Mouse (Mus musculus): ENCODE data around the gene D430019H16Rik.
A peak's percentile ranks its signal among the peaks of the same experiment; 100 is the strongest.

Gene D430019H16Rik

DNA sequence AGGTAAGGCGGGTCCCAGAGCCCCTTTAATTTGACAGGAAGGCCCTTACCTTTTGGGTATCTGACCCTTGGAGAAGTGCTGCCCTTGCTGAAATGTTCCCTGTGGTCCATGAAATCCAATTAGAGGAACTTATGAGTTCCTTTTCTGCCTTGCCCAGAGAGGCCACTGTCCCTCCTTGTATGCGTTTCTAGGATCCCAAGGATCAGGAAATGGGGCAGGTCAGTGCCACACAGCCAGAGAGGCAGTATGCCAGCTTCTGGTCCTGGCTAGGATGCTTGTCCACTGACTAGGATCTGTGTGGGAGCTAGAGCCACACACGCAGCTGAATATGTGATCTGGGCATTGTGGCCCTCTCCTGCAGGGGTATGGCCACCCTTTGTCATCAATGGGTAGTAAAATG lies 36.6 kb downstream of the D430019H16Rik start:
- peak in 1 of 2 experiments; percentile 17 for DNase-seq

DNA sequence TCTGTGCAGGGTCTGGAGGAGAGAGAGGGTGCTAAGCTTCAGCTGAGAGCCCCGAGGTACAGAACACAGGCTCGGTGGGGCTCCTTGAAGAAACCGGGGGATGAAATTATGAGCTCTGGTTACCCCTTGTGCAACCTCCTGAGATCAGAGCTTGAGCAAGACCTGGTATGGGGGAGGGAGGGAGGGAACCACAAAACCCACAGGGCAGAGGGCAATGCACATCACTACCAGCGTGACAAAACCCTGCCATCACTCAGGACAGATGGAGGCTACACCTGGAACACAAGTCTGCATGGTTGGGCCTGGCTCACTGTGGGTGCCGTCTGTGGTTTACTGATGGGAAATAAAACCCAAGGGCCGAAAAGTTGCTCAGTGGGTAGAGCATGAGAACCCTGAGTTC lies 37.1 kb downstream of the D430019H16Rik start:
- no peak for DNase-seq

DNA sequence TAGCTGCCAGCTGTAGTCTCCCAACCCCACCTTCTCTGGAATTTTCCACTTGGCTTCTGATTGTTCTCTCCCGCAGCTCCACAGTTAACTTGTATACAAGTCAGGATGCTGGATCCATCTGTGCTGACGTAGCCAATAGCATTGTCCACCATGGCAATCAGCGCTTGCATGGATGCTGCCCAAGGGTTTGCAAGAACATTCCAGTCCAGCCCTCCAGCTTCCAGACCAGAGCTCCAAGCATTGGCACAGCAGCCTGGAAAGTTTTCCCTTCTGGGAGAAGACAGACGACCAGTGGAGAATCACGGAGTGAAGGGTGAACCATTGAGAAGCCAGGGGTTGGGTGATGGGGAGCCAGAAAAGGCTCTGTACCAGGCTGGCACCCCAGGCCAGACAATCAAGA lies 41.1 kb downstream of the D430019H16Rik start:
- DNase-seq: no peak

DNA sequence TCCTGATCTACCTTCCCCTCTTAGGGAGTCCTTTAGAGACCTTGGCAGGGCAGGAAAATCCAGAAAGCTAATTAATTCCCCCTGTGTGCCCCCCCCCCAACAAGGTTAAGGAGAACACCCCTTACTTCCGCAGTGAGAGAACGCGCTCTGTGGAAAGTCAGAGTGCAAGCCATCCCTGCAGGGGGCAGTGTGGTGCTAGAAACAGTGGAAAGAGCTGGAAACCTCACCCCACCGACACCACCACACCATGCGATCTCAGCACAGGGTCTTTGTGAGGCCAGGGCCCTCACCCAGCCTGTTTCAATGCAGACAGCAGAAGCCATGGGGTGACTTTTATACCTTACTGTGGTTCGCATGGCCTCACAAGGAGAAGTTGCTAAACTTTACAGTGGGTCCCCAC lies 44.2 kb downstream of the D430019H16Rik start:
- DNase-seq: peak; percentile 77 to 80

DNA sequence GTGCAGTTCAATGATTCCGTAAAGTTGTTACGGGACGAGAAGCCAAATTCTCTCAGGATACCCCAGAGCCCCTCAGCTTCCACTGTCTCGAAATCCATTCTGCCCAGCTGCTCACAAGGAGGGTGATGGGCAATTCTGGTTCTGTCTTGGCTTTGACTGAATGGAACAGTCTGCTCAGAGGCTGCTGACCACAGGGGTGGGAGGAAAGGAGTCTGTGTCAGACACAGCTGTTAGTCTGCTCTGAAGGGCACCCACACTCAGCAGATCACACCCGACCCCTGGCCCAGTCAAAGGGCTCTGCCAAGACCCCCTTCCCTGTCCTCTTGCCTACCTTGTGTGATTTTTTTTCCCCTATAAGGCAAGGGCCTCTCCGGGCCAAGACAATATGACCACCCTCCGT lies 44.8 kb downstream of the D430019H16Rik start:
- no peak for DNase-seq

DNA sequence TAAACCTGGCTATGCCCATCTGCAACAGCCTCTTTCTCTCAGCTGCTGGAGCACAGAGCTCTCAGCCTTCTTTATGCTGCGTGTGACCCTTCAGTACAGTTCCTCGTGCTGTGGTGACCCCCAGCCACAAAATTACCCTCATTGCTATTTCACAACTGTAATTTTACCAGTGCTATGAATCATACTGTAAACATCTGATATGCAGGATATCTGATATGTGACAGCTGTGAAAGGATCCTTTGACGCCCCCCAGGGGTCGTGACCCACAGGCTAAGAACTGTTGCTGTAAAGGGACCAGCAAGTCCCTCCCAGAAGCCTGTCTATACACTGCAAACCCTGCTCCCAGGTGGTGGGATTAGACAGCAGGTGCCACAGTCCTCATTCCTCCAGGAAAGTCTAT lies 45.2 kb downstream of the D430019H16Rik start:
- no peak for DNase-seq

DNA sequence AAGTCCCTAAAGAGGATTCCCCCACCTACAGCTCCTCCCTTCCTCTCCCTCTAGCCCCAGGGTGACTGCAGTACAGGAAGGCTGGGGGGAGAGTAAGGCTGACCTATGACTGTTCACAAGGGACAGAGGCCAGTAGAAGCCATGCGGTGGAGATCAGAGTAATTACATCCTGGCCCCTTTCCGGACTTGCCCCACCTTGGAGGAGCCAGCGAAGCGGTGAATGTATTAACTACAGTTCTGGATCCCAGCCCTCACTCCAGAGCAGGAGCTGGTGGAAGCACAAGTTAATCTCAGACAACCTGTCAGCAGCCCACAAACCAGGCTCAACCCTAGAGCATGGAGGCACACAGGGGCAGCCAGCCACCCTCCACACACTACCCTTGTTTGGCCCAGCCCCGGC lies 47.3 kb downstream of the D430019H16Rik start:
- no peak for DNase-seq

DNA sequence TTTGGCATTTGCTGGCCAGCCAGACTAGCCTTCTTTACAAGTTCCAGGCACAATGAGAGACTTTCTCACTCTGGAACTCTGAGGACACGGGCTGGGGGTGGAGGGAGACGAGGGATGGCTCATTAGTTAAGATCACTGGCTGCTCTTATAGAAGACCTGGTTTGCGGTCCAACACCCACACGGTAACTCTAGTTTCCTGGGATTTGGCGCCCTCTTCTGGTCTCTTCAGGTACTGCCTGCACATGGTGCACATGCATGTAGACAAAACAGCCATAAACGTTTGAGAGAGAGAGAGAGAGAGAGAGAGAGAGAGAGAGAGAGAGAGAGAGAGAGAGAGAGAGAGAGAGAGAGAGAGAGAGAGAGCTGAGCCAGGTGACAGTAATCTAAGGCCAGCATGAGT lies 51.1 kb downstream of the D430019H16Rik start:
- DNase-seq: no peak

DNA sequence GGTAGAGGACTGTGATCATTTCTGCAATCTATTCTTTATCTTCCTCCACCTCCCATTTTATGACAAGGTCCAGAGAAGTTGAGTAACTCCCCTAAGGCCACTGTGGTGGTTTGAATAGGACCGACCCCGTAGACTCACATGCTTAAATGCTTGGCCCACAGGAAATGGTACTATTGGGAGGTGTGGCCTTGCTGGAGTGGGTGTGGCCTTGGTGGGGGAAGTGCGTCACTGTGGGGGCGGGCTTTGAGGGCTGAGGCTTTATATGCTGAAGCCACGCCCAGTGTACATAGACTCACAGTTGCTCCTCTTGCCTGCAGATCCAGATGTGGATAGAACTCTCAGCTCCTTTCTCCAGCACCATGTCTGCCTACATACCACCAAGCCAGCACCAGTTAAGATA lies 57.5 kb downstream of the D430019H16Rik start:
- no peak for DNase-seq

DNA sequence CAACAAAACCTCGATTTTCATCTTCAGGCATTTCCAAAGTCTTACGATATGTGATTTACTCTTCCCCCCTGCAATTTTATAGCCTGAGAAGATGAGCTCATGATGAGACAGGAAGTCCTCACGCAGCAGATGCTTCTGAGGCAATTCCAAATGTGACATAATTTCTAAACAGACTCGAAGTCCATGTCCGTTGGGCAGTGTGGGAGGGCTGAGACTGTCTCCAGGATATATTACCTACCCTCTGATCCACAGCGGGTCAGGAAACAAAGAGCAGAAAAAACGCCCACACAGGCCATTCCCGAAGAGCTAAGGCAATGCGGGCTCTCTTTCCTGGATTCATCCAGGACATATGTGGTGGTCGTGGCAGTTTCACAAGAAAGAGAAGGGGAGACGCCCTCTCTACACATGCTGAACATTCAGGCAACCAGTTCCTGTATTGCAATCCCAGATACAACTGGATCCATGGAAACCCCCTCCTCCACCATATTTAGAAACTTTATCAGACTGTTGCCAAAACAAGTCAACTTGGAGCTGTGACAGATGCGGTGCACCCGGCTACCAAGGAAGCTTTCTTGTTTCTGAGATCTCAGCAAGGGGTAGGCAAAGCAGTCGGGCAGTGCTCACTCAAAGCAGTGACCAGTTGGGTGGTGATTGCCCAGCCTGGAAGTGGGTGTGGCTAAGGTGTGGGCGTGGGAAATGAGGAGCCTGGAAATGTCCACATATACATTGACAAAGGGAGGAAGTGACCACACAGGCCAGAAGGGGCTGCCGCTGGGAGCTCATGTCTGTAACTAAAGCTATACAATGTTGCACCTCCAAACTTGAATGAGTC lies 58.2 kb downstream of the D430019H16Rik start:
- no peak for DNase-seq

DNA sequence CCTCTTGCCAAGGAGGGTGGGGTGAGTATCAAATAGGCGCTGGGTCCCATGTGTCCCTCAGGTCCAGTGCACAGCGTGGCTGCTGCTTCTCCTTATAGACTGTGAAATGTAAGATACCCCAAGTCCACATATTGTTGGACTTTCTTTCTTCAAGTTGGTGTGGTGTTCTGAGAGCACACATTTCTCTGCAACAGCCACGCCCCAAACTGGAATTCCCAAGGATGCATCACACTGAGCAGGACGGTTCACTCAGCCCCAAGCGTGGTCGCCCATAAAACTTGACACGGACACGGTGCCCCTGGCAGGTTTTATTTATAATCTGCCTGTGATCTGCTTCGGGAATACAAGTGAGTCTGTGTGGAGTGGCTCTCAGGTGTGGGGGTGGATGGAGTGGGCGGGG lies 60.5 kb downstream of the D430019H16Rik start:
- DNase-seq: no peak

DNA sequence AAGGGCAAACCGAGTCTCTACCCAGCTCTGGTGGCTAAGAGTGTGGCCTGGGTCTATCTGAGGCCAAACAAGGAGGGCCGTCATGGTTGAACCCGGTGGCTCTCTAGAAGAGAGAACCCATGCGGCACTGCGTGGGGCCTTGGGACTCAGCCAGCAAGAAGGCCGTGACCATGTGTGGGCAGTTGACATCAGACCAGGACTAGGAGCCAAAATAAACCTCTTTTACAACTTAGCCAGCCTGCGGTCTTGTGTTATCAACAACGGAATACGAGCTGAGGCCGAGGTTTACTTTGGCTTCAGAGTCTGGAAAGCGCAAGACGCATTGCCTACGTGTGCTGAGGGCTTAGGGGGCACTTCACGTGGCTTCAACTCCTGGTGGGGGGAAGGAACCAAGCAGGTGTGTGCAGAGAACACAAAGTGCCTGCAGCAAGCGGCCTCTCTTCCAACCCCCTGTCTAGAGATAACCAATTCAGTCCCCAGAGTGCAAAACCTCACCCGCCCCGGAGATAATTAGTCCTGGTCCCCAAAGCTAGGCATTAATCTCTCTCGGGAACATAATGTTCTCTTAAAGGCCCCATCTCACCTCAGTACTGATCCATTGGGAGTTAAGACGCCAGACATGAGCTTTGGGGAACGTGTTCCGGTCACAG lies 63.5 kb downstream of the D430019H16Rik start:
- no peak for DNase-seq

DNA sequence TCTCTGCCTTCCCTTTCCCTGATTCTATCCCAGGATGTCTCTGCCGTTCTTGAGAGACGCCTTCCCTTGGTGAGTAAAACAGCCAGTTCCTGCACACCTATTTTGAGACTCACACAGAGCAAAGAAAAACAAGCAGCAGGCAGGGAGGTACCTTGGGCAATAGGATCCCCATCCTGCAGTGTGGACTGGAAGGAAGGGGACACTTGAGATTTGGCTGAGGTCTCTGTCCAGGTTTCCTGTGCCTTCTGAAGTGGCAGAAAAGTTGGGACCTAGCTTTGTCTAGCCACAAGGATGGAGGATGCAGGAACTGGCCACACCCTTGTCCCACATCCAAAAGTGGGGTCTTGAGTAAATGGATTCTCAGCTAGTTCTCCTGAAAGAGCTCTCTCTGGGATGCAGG lies 66.2 kb downstream of the D430019H16Rik start:
- DNase-seq: no peak

DNA sequence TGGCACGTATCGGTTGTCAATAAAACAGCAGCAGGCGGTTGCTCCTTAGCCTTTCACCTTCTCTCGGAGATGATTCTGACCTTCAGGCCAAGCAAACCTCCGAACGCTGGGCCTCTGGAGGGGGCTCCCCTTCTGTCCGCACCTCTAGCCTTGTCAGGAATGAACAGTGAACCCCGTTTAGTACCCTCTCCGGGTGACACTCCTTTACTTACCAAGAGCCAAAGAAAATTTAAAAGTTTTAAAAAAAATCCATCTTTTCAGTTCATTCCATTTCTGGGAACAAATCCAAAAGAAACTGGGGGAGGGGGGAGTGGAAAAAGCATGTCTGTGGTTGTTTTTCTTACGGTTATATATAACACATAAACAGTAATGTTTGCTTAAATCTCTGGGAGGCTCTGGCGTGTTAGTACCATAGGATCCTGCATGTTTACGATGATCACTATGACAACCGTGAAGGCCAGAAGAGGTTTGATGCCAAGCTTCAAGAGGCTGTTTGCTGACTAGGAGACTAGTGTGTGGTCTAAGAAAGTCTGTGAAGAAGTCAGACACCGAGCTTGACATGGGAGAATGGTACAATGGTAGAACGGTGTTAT lies 67.6 kb downstream of the D430019H16Rik start:
- no peak for DNase-seq

DNA sequence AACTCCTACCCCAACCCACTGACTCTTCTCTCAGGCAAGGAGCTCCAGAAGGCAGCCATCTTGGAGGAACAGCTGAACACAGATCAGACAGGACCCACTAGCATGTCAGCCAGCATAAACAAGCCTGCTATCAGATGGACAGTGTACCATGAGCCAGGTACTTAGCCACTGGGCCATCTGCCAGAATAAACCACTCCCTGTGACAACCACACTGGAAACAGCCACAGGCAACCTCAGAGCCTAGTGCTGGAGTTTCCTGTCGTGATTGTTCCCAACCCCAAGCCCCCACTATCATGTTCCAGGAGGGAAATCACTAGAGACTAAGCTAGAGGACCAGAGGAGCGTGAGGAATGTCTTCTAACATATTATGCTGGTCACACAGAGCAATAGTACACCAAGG lies 70.1 kb downstream of the D430019H16Rik start:
- DNase-seq: no peak

DNA sequence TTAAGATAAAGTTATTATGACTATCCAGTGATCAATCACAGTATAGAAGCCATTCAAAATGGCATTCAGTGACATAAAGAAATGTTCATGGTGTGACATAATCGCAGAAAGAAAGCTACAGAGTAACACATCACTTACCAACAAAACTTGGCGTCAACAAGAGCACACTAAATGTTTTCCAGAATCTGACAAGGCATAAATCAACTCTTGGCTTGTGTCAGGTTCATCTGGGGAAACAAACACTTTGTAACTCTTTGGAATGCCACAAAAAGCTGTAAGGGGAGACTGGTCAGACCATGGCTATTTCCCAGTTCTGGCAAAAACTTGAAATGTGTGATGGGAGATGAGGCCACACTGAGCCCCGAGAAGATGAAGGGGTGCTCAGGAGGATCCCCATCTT lies 72.5 kb downstream of the D430019H16Rik start:
- no peak for DNase-seq

DNA sequence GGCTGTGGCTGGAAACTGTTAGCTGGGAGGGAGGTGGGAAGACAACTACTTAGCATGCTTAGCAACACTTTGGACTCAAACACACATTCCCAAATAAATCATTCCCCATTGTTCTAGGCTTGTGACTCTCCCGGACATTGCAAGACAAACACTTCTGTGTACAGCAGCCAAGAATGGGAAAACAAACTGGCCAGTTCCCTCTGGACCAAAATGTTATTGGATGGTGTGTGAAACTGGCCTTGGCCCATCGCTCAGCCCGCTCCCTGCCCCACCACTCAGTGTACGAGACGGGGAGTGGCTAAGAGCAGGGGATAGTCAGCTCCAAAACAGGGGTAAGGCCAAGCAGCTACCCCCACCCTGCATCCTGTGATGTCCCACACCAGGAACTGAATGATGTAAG lies 73.2 kb downstream of the D430019H16Rik start:
- peak in 1 of 2 experiments; percentile 7 for DNase-seq

DNA sequence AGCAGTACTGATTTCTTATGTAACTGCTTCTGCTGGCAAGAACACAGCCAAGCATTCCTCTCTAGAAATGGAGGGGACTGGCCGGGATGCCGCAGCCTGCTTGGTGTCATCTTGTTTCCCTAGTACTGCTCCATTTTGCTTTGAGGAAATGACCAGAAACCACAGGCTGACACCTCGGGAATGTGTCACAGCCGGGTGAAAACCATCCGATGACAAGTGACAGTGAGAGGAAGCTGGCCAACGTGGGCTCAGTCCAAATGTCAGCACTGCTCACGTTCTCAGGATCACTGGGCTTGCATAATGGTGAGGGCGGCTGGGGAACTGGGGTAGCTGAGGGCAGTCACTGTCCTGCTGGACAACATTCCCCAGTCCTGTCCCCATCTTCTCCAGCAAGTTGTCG lies 75.9 kb downstream of the D430019H16Rik start:
- peak; percentile 40 to 43 for DNase-seq

DNA sequence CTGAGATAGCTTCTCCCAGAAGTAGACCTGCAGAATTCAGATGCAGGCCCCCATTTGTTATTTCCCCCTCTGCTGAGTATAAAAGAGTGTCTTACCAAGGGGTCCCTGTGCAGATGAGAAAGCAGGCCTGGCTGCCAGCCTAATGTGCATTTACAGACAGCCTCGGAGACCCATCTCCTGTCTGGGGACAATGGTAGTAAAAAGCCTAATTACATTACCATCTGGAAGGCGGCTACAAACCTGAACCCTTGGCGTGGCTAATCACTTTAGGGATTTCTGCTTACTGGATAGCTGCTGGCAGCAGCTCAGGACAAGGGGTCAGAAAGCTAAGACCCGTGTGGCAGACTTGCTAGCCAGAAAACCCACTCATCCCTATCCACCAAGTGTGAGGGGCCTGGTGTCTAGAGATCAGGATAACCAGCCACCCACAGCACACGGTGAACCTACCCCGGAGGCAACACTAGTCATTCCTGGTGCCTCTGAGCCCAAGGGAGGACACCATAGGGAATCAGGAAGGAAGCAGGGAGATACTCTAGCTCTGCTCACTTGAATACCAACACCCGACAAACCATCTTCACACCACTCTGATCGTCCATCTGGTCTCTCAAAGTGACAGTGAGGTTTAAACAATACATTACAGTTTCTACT lies 78.2 kb downstream of the D430019H16Rik start:
- no peak for DNase-seq

DNA sequence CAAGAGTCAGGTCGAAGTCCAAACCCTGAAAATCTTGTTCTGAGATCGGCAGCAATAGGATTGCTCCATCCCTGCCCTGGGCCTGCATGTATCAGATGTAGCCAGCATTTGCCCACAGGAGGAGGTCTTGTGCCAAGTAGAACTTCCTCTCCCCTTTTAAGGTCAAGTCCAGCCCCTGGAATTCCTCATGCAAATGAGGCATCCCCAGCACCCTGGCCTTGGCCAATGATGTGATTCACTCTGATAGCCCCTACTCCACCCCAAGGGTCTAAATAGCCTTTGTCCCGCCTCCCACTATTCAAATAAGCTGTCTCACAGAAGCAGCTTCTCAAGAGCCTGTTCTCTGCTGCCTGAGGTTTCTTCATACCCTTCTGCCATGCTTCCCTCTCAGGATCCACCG lies 81.2 kb downstream of the D430019H16Rik start:
- no peak for DNase-seq

DNA sequence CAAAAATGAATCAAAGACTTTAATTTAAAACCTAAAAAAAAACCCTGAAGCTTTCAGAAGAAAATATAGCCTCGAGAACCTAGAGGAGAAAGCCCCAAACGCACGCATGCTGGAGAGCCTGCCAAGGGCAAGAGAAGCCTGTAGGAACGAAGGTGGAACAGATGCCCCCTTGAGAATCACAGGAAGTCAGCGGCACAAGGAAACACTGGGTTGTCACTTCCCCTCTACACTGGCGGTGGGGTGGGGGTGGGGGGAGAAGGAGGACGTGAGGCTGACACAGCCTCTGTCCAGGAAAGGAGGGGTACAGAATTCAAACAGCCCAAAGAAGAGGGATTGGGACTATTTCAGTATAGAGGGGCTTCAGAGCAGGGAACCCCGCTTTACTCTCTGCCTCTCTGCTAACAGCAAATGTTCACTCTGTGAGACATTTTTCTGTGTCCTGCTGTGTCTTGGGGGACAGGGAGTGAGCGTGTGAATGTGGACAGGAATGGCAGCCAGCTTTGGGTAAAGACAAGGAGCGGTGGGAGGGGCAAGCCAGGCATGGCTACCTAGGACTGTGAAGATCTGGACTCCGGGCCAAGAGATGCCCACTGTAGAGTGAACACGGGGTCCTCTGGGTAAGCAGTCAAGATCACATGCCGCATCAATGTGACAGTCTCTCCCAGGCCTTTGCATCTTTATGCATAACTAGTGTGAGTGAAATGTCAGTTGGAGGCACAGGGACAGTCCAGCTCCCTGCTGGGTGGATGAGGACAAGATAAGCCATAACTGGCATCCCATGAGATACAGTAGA lies 82.5 kb downstream of the D430019H16Rik start:
- no peak for DNase-seq

DNA sequence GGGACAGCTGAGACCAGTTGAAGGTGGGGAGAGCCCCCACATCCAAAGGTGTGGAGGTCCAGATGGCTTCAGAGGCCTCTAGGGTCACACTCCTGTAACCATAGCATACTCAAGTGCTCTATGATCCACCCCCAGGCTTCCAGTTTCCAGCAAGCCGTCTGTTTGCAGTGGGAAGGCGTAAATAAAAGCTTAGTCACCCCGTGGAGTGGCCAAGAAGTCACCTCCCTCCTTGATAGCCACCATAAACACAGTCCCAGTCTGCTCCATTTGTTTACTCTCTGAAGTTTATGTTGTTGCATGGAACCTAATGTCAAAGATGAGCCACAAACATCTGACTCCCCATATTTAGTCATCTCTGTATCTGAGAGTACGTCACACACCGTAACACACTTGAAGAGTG lies 83.5 kb downstream of the D430019H16Rik start:
- DNase-seq: no peak

DNA sequence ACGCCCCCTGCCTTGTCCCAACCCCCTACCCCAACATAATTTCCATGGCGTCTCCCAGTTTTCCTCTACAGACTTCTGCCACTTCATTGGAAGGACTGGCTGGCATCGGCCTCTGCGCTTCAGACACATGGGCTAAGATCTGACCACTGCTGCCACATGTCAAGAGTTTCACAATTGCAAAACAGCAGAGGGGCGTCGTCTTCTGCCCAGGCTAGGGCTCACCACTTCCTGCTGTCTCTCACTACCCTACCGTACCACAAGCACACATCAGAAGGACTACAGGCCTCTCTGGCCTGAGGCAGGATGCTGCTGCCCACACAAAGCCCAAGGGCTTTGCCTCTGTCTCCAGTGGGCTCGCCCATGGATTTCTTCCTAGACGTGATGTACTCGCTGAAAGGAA lies 86.0 kb downstream of the D430019H16Rik start:
- no peak for DNase-seq
